Mouse (Mus musculus): ENCODE measurements at regions not wholly inside any gene's neighbourhood (a gene's known extent, or its start where the extent isn't known, plus 50 kb on each side); places are given as distances from the start of the nearest gene placed in this dataset.

DNA sequence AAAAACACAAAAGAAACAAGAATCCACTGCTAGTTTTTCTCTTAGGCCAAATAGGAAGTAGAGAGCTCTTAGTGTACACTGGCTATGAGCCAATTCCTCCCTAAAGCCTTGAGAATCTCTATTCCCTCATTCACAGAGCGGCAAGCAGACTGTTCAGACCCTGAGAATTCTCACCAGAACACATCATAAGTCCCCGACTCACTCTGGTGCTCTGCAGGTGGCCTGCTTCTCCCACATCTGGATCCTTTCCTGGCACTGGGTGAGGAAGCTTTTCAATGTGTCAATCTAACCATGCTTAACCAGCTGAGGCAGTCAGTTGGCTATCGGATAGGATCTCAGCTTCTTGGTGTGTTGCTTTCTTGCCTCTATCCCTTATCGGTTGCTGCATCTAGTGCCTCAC is 289.4 kb upstream of the Fam92a start:
- TF ChIP-seq USF1 (IDR thresholded peaks at IDR 0.05; ENCODE audit: low read depth): no peak
- TF ChIP-seq E2F4 (IDR thresholded peaks at IDR 0.05; ENCODE audit: insufficient read depth): no peak
- TF ChIP-seq POLR2A (IDR thresholded peaks at IDR 0.05; ENCODE audit: insufficient read length, low read depth): no peak
- no peak for TF ChIP-seq MAX (IDR thresholded peaks at IDR 0.05; ENCODE audit: low read depth)
- no peak for TF ChIP-seq REST (IDR thresholded peaks at IDR 0.05; ENCODE audit: insufficient read depth, insufficient read length)
- TF ChIP-seq POLR2AphosphoS2 (IDR thresholded peaks at IDR 0.05; ENCODE audit: insufficient read length, low read depth): no peak
- no peak for TF ChIP-seq MYOG (IDR thresholded peaks at IDR 0.05; ENCODE audit: control insufficient read depth in 1 of 3, insufficient read depth in 1 of 3, insufficient read length in 2 of 3, low read depth in 2 of 3)
- TF ChIP-seq CEBPB (IDR thresholded peaks at IDR 0.05; ENCODE audit: insufficient read depth, poor library complexity, severe bottlenecking): no peak
